Mouse (Mus musculus): ENCODE results near the gene Cdon.
"Not testable (repeated sequence)": the region's sequence is repeated elsewhere in the genome, so short reads cannot be mapped to it uniquely, and the experiment has no call there.

Cdon gene

DNA sequence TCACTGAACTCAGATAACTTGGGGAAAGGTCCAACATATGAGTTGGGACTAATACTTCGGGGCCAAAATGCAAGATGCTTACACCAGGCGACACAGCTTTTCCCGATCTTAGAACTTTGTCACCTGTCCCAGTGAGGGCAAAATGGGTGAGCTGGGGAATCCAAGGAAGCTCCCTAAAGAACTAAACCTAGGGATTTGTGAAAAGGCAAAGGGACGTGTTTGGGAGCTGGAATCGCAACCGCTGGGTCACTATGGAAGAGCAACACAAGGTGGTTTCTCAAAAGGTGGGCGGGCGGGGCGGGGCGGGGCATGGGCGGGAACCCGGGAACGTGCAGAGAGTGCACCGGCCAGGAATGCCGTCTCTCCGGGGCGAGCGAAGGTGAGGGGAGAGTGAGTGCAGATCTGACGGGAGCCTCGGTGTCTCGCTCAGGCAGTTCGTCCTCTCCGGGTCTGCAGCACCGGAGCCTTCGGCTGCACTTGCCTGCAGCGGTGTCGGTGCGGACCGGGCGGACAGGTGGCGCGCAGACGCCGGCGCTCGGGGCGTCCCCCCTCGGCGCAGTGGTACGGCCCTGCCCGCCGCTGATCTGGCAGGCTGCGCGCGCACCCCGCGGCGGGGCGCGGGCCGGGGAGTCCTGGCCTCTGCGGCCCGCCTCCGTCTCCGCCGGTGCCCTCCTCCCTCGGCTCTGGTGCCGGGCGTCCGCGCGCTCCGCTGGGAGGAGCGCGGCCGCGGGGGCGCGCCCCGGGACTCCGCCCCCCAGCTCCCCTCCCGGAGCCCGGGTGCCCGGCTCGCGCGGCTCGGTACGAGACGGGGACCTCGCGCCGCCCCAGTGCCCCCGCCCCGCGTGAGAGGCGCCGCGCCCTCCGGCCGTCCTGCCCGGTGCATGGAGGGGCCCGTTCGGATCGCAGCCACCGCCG lies at the start of gene Cdon:
TSS of gene Cdon (plus strand) at position 324 of the 915 bp plus-strand sequence.
- peak; percentile 92 to 96 for DNase-seq

DNA sequence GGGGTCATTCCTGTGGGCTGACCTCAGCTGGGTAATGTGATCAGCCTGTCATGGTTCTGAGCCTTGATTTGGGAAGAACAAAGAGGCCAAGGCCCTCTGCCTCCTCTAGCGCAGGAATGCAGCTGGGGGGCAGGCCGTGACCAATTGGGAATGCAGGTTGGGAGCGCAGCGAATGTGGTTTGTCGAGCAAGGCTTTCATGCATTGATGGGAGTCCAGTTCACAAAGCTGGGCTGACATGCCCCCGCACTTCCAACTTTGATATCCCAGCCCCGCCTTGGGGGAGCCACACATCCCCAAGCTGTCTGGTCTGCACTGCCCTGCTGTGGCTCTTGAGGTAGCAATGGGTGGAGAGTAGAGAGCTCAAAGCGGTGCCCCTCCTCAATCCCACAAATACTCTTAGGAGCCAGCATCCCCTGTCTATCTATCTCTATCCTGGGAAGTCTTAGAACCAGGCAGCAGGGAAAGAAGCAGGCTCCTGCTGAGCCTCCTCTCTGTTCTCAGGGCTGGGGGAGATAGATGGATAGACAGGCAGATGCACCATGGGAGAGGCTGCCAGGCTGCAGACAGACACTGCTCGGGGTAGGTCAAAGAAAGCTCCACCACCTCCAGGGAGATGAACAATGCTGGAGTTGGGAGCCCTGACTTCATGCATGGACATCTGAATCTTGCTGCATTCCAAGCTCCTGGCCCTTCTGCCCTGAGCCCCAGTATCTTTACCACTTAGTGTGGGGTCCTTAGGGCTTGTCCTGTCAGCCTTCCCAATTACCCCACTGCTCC lies 48.4 kb upstream of the Cdon start:
- no peak for DNase-seq

DNA sequence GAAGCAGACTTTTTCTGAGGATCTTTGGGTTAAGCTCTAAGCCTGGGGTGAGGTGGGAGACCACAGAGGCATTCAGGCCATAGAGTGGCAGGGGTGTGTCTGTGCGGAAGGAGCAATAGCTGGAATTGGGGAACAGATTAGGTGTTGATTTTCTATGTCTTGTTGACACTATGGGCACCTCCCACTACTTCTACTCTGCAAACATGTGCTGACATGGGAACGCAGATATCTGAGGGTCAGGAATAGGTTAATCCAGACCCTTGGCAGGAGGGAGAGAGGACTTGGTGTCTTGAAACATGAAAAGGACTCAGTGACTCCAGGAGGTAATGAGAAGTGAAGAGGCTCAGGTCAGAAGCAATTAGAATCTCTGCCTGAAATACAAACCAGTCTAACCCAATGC lies 43.0 kb upstream of the Cdon start:
- no peak for DNase-seq

DNA sequence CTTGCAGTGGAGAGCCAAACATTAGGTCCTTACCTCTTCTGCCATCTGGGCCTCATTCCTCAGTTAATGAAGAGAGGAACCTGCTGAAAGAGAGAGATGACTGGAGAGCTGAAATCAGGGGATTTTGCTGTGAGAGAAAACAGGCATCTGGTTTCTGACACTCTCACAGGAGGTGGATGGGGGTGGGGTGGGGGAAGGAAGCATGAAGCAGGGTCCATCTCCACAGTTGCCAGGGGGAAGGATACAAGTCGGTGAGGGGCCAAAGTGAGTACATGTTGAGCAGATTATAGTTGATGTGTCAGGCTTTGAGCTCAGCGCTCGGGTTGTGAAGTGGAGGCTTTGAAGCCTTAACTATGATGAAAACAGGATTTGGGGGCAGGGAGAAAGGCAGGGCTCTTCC lies 41.9 kb upstream of the Cdon start:
- DNase-seq: no peak

DNA sequence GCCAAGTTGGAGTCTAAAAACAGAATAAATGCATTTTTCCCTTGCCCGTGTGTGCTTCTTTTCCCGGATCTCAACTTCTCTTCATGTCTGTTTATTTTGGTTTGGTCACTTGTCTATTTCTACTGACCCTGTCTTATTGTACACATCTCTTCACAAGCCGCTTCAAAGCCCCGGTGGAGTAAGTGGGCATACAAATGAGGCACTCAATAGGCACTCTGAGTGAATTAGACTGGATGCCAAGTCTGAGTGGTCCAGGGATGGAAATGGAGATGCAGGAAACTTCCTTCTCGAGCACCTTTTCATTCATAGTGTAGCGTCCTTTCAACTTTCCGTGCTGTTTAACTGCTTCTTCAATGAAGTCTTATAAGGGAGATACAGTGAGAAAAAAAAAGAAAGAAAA lies 21.0 kb upstream of the Cdon start:
- DNase-seq: no peak

DNA sequence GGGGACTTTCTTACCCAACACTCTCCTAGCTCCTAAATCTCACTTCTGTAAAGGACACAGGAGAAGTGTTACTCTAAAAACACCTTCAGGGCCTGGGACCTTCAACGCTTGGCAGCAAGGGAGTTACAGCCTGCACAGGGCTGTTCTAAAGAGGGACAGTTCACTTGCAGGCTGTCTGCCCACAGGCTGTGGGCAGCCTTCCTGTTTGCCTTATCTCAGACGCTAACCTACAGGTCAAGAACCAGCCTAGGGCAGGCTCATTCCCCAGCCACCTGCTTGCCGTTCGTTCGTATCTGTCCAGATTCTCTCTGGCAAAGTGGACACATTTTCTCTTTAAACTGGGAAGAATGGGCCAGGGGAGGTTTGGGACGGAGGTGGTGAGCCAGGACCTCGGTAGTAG lies 20.5 kb upstream of the Cdon start:
- DNase-seq: no peak

DNA sequence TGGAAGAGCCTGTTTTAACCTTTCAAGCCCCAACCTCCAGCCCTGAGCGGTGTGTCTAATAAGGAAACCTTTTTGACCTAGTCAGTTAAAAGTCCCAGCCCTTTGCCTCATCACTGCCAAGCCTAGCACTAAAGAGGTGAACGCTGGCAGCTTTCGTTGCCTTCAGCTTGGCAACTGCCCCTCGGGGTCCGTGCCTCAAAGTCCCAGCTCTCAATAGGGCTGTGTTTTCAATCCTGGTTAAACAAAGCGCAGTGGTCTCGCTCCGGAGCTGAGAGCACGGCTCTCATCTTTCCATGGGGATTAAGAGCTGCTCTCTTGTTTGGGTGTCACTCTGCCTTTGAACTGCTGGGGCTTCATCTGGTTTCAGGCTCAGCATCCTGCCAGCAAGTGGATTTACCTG lies 20.1 kb upstream of the Cdon start:
- no peak for DNase-seq

DNA sequence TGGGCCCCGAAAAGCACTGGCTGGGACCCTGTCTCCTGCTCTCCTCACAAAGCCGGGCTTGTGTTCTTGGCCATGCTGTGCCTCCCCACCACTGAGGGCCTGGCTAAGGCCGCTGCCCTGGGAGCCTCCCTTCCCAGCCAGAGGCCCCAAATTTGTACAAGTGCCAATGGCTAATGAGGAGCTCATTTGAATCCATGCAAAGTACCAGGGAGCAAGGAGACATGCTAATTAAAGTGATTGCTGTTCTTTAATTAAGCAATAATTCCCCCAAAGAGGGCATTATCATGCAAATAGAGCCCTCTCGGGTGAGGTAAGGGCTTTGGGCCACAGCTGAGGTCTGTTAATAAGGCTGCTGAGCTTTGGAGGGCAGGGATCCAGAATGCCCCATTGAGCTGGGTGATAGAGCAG lies 18.3 kb upstream of the Cdon start:
- DNase-seq: no peak

DNA sequence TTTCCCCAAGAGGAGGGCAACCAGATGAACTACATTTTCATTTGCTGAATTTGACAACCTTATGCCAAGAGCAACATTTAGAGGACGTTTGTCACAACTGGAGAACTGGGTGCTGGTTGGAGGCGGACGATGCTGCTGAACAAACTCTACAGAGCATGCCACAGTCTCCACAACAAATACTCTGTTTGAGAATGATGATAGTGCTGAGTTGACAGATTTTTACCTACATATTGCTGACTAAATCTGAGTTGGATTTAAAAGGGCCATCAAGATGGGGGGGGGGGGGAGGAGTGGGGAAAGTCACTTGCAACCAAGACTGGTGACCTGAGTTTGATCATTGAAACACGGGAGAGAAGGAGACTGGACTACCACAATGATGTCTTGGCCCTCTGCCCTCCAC lies 17.4 kb upstream of the Cdon start:
- DNase-seq: no peak

DNA sequence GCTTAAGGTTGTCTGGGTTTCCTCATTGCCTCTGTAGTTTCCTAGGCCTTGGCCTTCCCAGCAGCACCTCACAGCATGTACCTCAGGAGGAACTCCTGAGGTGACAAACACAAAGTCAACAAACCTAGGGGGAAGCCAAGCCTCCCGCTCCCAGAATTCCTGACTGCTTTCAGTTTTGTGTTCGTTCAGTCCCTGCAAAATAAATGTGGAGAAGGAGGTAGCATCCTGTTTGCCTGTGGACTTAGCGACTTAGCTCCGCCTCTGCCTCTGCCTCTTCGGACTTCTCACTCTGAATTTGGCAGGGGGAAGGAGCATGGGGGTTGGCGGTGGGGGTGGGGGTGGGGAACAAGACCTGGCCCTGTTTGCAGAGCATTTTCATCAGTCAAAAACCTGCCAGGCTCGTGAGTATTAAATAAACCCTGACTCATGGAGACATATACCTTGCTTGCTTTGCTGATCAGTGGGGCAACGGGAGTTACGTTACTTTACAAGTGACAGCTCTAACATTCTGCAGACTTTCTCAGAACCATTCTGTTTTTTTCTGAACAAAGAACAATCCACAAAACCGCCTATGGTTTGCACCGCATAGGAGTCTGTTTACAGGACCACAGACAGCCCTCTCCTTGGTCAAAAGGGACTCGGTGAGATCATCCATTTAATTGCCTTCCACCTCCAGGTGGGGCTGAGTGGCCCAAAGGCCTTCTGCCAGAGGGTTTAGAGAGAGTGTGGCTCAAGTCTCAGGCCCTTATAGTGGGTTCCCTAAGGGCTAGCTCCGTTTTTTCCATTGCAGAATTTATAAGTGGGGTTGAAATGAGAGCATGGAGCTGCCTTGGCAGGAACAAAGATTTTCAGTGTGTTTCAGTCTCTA lies 15.7 kb upstream of the Cdon start:
- peak; percentile 14 to 37 for DNase-seq

DNA sequence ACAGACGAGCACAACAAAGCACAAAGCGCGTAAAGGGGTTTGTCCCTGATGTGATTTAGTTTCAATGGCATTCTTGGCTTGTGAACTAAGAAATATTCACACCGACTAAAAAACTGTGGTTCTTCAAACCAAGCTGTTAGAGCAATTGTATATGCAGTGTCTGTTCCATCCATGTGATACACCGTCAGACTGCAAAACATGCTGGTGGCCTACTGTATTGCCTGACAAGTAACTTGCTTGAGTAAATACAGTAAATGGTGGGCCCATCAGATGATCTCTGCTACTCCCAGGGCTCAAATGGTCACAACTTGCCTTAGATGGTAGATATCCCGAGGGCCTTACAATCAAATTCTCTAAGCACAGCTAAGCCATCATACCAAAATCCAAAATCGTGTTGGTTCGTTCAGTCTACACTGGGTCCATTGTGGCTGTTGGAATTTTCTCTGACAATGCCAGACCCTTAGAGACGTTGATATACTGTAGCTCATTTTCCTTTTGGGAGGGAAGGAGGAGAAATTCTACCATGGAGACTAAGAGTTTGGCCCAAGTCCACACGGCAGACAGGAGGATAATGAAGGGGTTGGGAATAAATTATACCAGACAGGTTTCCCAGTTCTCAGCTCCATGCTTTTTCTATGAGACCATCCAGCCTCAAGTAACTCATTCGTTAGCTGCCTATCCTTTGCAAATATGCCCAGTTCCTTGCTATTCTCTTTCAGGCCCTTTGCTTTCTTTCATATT lies 9.5 kb upstream of the Cdon start:
- no peak for DNase-seq

DNA sequence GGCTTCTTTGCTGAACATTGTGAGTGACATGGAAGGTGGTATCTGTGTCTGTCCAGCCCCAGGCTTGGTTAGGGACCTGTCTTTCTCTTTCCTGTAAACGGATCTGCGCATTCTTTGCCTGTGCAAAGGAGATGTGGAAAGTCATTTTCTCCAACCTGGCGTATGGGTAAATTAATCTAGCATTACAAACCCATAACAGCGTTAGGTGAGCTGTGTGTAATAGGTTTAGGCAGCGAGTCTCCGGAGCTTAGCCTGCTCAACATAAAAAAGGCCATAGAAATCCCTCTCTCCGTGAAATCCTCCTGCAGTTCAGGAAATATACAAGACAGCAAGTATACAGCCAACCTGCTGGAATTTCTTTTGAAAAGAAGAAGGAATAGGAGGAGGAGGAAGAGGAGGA lies 9.0 kb upstream of the Cdon start:
- DNase-seq: no peak

DNA sequence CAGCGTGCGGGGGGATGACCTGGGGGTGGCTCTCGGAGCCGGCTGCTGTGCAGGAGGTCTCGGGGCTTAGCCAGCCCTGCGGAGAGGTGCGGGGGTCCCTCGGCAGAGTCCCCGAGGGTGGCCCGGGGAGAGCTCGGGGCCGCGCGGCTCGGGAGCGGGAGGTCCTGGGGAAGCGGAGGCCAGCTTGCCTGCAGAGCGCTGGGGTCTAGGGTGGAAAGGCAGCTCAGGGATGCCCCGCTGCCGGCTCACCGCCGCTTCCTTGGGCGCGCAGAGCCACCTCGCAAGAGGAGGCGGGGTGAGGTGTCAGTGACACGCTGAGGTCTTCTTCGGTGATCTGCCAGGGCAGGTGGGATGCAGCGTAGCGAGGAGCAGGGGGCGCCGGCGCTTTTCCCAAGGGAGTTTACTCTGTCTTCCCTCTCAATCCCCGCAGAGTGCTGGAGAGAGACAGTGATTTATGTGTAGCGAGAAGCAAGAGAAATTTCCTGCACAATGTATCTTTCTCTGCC lies 855 bp downstream of the Cdon start:
- DNase-seq: no peak

DNA sequence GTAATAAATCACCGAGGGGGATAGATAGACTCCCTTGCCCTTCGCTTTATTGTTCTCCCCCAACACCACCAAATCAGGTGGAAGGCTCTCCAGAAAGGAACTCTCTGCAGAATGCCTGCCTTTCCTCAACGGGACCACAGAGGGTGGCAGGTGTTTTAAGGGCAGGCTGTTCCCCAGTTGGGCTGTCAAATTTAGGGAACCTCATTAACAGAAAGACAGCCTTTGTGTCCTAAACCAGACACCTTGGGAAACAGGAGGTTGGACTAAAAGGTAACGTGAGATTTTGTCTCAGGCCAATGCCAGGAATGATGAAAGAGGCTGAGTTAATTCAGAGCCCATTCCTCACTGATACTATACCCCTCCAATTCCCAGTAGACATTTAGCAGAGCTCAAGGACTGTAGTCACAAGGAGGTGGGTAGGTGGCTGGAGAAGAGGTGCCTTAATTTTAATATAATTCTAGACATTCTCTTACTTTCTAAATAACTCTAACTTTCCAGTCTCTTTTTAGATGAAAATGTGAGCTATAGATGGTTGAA lies 1.5 kb downstream of the Cdon start:
- no peak for DNase-seq

DNA sequence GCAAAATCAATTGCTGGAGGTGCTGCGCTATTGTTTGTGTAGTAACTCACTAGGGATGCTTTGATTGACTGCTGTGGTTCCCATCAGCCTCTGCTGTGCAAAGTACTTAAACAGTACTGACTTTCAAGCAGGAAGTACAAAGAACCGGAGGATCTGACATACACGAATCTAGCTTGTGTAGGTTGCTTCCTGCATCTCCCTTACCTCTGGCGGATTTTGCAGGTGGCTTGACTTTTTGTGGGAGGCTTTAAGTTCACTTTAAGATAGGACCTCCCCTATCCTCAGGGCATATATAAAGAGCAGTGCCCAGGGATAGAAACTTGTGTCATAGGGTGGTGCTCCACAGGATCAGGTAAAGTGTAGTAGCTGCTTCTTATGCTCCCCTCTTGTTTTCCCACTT lies 2.3 kb downstream of the Cdon start:
- no peak for DNase-seq

DNA sequence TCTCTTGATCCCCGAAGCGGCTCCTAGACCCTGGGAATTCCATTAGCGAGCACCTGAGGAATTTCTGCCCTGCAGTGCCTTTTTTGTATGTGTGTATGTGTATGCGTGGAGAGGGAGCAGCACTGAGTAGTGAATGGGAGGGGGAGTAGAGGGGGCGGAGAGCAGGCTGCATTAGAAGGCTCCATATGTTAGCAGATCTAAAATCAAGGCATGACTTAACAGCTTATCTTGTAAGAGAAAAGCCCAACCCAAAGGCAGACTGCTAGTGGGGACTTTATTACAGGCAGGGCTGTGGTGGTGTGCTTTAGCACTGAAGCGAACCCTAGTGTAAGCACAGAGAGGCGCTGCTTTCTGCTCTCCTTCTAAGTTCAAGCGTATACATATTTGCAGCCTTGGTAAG lies 3.7 kb downstream of the Cdon start:
- DNase-seq: no peak

DNA sequence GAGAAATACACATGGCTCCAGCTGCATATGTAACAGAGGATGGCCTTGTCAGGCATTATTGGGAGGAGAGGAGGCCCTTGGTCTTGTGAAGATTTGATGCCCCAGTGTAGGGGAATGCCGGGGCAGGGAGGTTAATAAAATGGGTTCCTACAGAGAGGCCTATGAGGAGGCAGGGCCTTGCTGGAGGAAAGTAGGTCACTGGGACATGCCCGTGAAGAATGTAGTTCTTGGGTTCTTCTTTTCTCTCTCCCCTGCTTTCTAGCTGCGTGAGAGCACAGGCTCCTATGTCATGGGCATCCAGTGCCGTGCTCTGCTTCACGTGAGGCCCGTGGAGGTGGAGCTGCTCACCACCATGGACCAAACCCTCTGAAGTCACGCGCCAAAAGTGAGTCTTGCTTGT lies 9.5 kb downstream of the Cdon start:
- DNase-seq: no peak

DNA sequence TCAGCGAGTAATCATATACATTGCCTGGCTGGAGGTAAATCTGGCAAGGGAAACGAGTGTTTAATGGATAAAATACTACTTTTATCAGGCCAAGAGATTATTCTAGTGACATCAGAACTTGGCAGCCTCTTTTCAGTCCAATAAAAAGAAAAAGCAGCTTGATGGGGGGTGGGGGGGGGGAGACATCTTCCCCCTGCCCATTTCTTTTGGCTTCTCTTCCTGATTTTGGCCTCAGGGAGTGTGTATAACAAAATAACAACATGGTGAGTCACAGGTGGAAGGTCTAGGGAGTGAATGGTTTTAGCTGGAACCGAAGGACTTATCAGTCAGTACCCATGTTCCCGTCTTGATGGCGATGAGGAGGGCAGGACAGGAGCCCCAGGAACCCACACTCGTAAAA lies 10.5 kb downstream of the Cdon start:
- DNase-seq: no peak

DNA sequence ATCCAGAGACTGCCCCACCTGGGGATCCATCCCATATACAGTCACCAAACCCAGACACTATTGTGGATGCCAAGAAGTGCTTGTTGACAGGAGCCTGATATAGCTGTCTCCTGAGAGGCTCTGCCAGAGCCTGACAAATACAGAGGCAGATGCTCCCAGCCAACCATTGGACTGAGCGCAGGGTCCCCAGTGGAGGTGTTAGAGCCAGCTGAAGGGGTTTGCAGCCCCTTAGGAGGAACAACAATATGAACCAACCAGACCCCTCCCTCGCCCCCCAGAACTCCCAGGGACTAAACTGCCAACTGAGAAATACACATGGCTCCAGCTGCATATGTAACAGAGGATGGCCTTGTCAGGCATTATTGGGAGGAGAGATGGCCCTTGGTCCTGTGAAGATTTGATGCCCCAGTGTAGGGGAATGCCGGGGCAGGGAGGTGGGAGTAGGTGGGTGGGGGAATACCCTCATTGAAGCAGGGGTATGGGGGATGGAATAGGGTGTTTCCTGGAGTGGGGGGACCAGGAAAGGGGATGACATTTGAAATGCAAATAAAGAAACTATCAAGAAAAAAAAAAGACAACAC lies 11.9 kb downstream of the Cdon start:
- DNase-seq: not testable (repeated sequence)

DNA sequence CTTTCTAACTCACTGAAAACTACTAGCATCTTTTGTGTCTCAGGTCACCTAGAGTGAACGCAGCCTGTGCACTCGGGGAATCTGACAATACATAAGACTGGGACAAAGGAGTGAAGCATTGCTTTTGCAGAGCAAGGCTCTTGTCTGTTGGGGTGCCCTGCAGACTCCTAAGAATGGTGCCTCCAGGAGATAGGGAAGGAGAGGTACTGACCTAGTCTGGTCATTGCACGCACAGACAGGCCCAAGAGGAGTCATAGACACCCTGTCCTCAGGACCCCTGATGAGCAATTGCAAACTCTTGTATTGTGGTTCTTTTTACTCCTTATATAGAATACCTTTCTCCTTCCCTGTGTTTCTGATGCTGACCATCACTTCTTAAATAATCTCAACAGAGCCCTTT lies 13.4 kb downstream of the Cdon start:
- no peak for DNase-seq

DNA sequence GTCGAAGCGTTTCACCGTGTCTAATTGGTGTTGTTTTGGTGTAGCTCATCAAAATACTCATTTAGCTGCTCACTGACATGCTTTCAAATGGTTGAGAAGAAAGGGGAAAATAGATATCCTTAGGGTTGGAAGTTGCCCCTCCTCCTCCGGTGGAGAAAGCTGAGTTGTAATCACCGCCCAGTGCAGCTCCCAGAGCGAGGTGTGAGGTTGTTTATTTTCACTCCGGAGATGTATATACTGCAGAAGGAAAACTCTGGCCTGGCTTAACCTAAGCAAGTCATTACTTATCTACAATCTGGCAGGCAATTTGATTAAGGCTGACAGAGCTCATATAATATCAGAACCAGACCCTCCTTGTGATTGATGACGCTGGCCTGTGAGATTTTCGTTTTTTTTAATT lies 14.6 kb downstream of the Cdon start:
- DNase-seq: no peak
